Mouse (Mus musculus): Measurements from ENCODE around the gene Cox10. TPM values are rescaled to one million over a fixed set of nuclear protein-coding genes. Genes with fewer than 3 reads are reported as not detected.
A peak's percentile ranks its signal among the peaks of the same experiment; 100 is the strongest.
"Not testable (repeated sequence)": the region's sequence is repeated elsewhere in the genome, so short reads cannot be mapped to it uniquely, and the experiment has no call there.

Gene Cox10
- 29.6 and 35.6 TPM in 2 replicates for polyA plus RNA-seq (2016; fragmentation: Nextera tagmentation; extraction: Ambion mirVana)

- Histone ChIP-seq H3K4me1 (peaks cover 21% of the 10 kb centered on the region), H3K9me3 (replicated peaks) (no peaks in the 10 kb centered on the region), H3K27ac (replicated peaks) (peak within 1 kb of the TSS; percentile 94), H3K27me3 (ENCODE audit: low read depth, poor library complexity, severe bottlenecking) (no peaks in the 10 kb centered on the region), H3K36me3 (peaks cover 22% of the 10 kb centered on the region), H3K4me3 (peak within 1 kb of the TSS; percentile 76)
- DNase-seq (ENCODE audit: low spot score) = peak; percentile 88
- WGBS = under 1% methylated on average over 45 of the region's 45 CpGs
Observed at GRCm38 (mm10) chr11:64078956-64079726, at the start of gene Cox10. Gene Cox10, minus strand, starts transcription at chr11:64079468.

- Histone ChIP-seq H3K9me3 (replicated peaks) (no peaks in the 10 kb centered on the region), H3K36me3 (no peaks in the 10 kb centered on the region), H3K4me1 (no peaks in the 10 kb centered on the region), H3K27ac (replicated peaks) (no peak overlapping the region), H3K4me3 (no peak overlapping the region), H3K27me3 (ENCODE audit: low read depth, poor library complexity, severe bottlenecking) (no peaks in the 10 kb centered on the region)
- WGBS = 86% methylated on average over 9 of the region's 9 CpGs
- DNase-seq (ENCODE audit: low spot score) = no peak
Observed at GRCm38 (mm10) chr11:64128016-64128415, 48.7 kb upstream of the Cox10 start.

GRCm38 (mm10) chr11:64125471-64125870 lies 46.2 kb upstream of the Cox10 start:
- Histone ChIP-seq H3K9me3 (replicated peaks) (no peaks in the 10 kb centered on the region), H3K27me3 (ENCODE audit: low read depth, poor library complexity, severe bottlenecking) (no peaks in the 10 kb centered on the region), H3K36me3 (no peaks in the 10 kb centered on the region), H3K4me3 (no peak overlapping the region), H3K27ac (replicated peaks) (no peak overlapping the region), H3K4me1 (no peaks in the 10 kb centered on the region)
- no peak for DNase-seq (ENCODE audit: low spot score)
- 73% methylated on average over 2 of the region's 2 CpGs for WGBS

GRCm38 (mm10) chr11:64123174-64123573 lies 43.9 kb upstream of the Cox10 start:
- H3K4me1 ChIP-seq; H3K27me3 ChIP-seq (ENCODE audit: low read depth, poor library complexity, severe bottlenecking); H3K36me3 ChIP-seq; H3K27ac ChIP-seq (replicated peaks); H3K9me3 ChIP-seq (replicated peaks); DNase-seq (ENCODE audit: low spot score); H3K4me3 ChIP-seq: not testable (repeated sequence)
- 90% methylated on average over 6 of the region's 6 CpGs for WGBS

- Histone ChIP-seq H3K4me1 (no peaks in the 10 kb centered on the region), H3K36me3 (no peaks in the 10 kb centered on the region), H3K4me3 (no peak overlapping the region), H3K9me3 (replicated peaks) (no peaks in the 10 kb centered on the region), H3K27me3 (ENCODE audit: low read depth, poor library complexity, severe bottlenecking) (no peaks in the 10 kb centered on the region), H3K27ac (replicated peaks) (no peak overlapping the region)
- 92% methylated on average over 4 of the region's 4 CpGs for WGBS
- DNase-seq (ENCODE audit: low spot score) = no peak
Observed at GRCm38 (mm10) chr11:64116711-64117110, 37.4 kb upstream of the Cox10 start.

- no peaks in the 10 kb centered on the region for H3K9me3 ChIP-seq (replicated peaks)
- H3K4me3 ChIP-seq = no peak overlapping the region
- 93% methylated on average over 2 of the region's 2 CpGs for WGBS
- H3K27ac ChIP-seq (replicated peaks) = no peak overlapping the region
- no peaks in the 10 kb centered on the region for H3K27me3 ChIP-seq (ENCODE audit: low read depth, poor library complexity, severe bottlenecking)
- no peak for DNase-seq (ENCODE audit: low spot score)
- H3K4me1 ChIP-seq = no peaks in the 10 kb centered on the region
- H3K36me3 ChIP-seq = no peaks in the 10 kb centered on the region
Observed at GRCm38 (mm10) chr11:64115822-64116221, 36.6 kb upstream of the Cox10 start.

GRCm38 (mm10) chr11:64115101-64115500 lies 35.8 kb upstream of the Cox10 start:
- no peak for DNase-seq (ENCODE audit: low spot score)
- Histone ChIP-seq H3K27ac (replicated peaks) (no peak overlapping the region), H3K4me3 (no peak overlapping the region), H3K9me3 (replicated peaks) (no peaks in the 10 kb centered on the region), H3K27me3 (ENCODE audit: low read depth, poor library complexity, severe bottlenecking) (no peaks in the 10 kb centered on the region), H3K36me3 (no peaks in the 10 kb centered on the region), H3K4me1 (no peaks in the 10 kb centered on the region)
- 89% methylated on average over 9 of the region's 9 CpGs for WGBS

GRCm38 (mm10) chr11:64100060-64100459 lies 20.8 kb upstream of the Cox10 start:
- no peaks in the 10 kb centered on the region for H3K9me3 ChIP-seq (replicated peaks)
- H3K4me3 ChIP-seq = no peak overlapping the region
- WGBS = 95% methylated on average over 5 of the region's 5 CpGs
- H3K4me1 ChIP-seq = no peaks in the 10 kb centered on the region
- no peak overlapping the region for H3K27ac ChIP-seq (replicated peaks)
- DNase-seq (ENCODE audit: low spot score) = no peak
- H3K36me3 ChIP-seq = no peaks in the 10 kb centered on the region
- H3K27me3 ChIP-seq (ENCODE audit: low read depth, poor library complexity, severe bottlenecking) = no peaks in the 10 kb centered on the region

GRCm38 (mm10) chr11:64093058-64093457 lies 13.8 kb upstream of the Cox10 start:
- DNase-seq (ENCODE audit: low spot score) = no peak
- H3K9me3 ChIP-seq (replicated peaks) = no peaks in the 10 kb centered on the region
- H3K27ac ChIP-seq (replicated peaks) = no peak overlapping the region
- no peaks in the 10 kb centered on the region for H3K36me3 ChIP-seq
- 94% methylated on average over 4 of the region's 4 CpGs for WGBS
- H3K27me3 ChIP-seq (ENCODE audit: low read depth, poor library complexity, severe bottlenecking) = no peaks in the 10 kb centered on the region
- H3K4me1 ChIP-seq = peaks cover 5% of the 10 kb centered on the region
- H3K4me3 ChIP-seq = no peak overlapping the region

- WGBS = 82% methylated on average over 7 of the region's 7 CpGs
- Histone ChIP-seq H3K4me1 (peaks cover 5% of the 10 kb centered on the region), H3K36me3 (no peaks in the 10 kb centered on the region), H3K9me3 (replicated peaks) (no peaks in the 10 kb centered on the region), H3K4me3 (no peak overlapping the region), H3K27me3 (ENCODE audit: low read depth, poor library complexity, severe bottlenecking) (no peaks in the 10 kb centered on the region), H3K27ac (replicated peaks) (no peak overlapping the region)
- DNase-seq (ENCODE audit: low spot score) = no peak
Observed at GRCm38 (mm10) chr11:64091150-64091549, 11.9 kb upstream of the Cox10 start.

- 33% methylated on average over 2 of the region's 2 CpGs for WGBS
- no peak for DNase-seq (ENCODE audit: low spot score)
Observed at GRCm38 (mm10) chr11:64089682-64090081, 10.4 kb upstream of the Cox10 start.

GRCm38 (mm10) chr11:64085888-64086287 lies 6.6 kb upstream of the Cox10 start:
- Histone ChIP-seq H3K4me3 (no peak overlapping the region), H3K9me3 (replicated peaks) (no peaks in the 10 kb centered on the region), H3K27ac (replicated peaks) (no peak overlapping the region), H3K36me3 (peaks cover 22% of the 10 kb centered on the region), H3K4me1 (peaks cover 5% of the 10 kb centered on the region), H3K27me3 (ENCODE audit: low read depth, poor library complexity, severe bottlenecking) (no peaks in the 10 kb centered on the region)
- no peak for DNase-seq (ENCODE audit: low spot score)
- WGBS = 87% methylated on average over 5 of the region's 5 CpGs

More at GRCm38 (mm10) chr11:64089682-64090081, 10.4 kb upstream of the Cox10 start:
- Histone ChIP-seq H3K27ac (replicated peaks) (no peak overlapping the region; the same call in 1 of the 2 replicates), H3K4me3 (no peak overlapping the region), H3K9me3 (replicated peaks) (no peaks in the 10 kb centered on the region), H3K36me3 (no peaks in the 10 kb centered on the region; the same call in none of the 2 replicates), H3K4me1 (peaks cover 5% of the 10 kb centered on the region), H3K27me3 (ENCODE audit: low read depth, poor library complexity, severe bottlenecking) (no peaks in the 10 kb centered on the region)

- WGBS = under 1% methylated on average over 8 of the region's 8 CpGs
- Histone ChIP-seq H3K27ac (replicated peaks) (peak overlapping the region; percentile 94), H3K9me3 (replicated peaks) (no peaks in the 10 kb centered on the region), H3K27me3 (ENCODE audit: low read depth, poor library complexity, severe bottlenecking) (no peaks in the 10 kb centered on the region), H3K4me1 (peaks cover 21% of the 10 kb centered on the region), H3K36me3 (peaks cover 22% of the 10 kb centered on the region), H3K4me3 (peak overlapping the region; percentile 76)
- DNase-seq (ENCODE audit: low spot score) = no peak
Observed at GRCm38 (mm10) chr11:64079727-64080081, 436 bp upstream of the Cox10 start.

Measured in midbrain, embryonic 10.5 days (tissue).